Mouse (Mus musculus) spleen, adult 2 months (tissue): ENCODE results near the gene Ces1b.

Experiments
- CTCF ChIP-seq: fragments of 200-500 bp; IDR thresholded peaks from 2 replicates; pipeline ENCODE4 v1.5.1; 2011; ENCODE audit warnings: mild to moderate bottlenecking, inconsistent platforms; ENCODE audit not compliant: insufficient read depth, insufficient read length, insufficient replicate concordance; ENCODE audit errors: extremely low read depth
- POLR2A ChIP-seq: fragments of 200-500 bp; IDR thresholded peaks from 2 replicates; pipeline ENCODE4 v1.6.1; 2011; ENCODE audit warnings: low read depth, low read length, inconsistent platforms

DNA sequence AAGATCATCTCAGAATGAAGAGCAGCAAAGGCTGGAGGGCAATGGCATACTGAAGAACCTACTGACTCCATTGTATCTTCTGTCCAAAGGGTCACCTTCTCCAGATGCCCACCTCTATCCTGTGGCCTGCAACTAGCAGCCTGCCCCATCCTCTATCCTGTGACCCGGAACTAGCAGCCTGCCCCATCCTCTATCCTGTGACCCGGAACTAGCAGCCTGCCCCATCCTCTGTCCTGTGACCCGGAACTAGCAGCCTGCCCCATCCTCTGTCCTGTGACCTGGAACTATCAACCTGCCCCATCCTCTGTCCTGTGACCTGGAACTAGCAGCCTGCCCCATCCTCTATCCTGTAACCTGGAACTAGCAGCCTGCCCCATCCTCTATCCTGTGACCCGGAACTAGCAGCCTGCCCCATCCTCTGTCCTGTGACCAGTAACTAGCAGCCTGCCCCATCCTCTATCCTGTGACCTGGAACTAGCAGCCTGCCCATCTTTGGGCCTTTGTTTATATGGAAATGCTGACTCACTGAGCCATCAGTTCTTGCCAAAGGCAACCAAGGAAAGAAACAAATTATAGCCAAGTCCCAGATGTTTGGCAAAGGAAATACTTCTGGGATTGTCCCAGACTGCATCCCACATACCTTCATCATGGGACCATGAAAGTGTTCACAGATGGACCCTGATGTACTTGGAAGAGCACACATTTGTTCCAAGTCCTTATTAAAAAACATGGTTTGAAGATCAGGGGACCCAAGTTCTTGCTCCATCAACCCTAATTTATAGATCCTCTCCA lies 38.8 kb downstream of the Ces1b start:
- TF ChIP-seq CTCF (no peak), POLR2A (no peak)
